Mouse (Mus musculus) layer of hippocampus, adult 9-10 months (tissue): Measurements from ENCODE around the gene Gjd3.

Experiments
- DNase-seq: peaks from one replicate; pipeline ENCODE4 v3.0.0; 2022; ENCODE audit warnings: low spot score

Gjd3 gene

GRCm38 (mm10) chr11:98932293-98933091, 50.3 kb downstream of the Gjd3 start:
- no peak for DNase-seq
